Mouse (Mus musculus) CH12.LX (cell line): ENCODE results near the gene Prr19.

ENCODE experiments used
- CTCF ChIP-seq, 2 experiments: IDR thresholded peaks in 1 of 2; conservative IDR thresholded peaks in 1 of 2; 2 replicates each; pipeline ENCODE4 v1.5.1; 2011 to 2012; ENCODE audit warnings: low read depth in 2 of 2, low read length in 2 of 2, improper control_type of control experiment in 1 of 2, inconsistent platforms in 1 of 2, mild to moderate bottlenecking in 1 of 2, moderate library complexity in 1 of 2
- POLR2A ChIP-seq: IDR thresholded peaks from 2 replicates; pipeline ENCODE4 v1.6.1; 2011; ENCODE audit warnings: low read depth, mild to moderate bottlenecking, improper control_type of control experiment, low read length

GRCm38 (mm10) chr7:25290463-25290862 is 10.7 kb upstream of the Prr19 start:
- no peak for TF ChIP-seq POLR2A
- no peak for TF ChIP-seq CTCF (conservative IDR thresholded peaks at IDR 0.05 in 1 of 2, IDR thresholded peaks at IDR 0.05 in 1 of 2; ENCODE audit: low read depth in 2 of 2, low read length in 2 of 2)
